Mouse (Mus musculus): ENCODE measurements around the gene Gm42420. TPM values are rescaled to one million over a fixed set of nuclear protein-coding genes. Genes with fewer than 3 reads are reported as not detected.

Gene Gm42420
- polyA plus RNA-seq, 1 experiment from 2014 or later, result 1.1 TPM

GRCm38 (mm10) chr6:39554888-39555647 is 30.5 kb upstream of the Gm42420 start:
- 55% methylated on average over 12 of the region's 12 CpGs for WGBS
- Histone ChIP-seq H3K27me3 (replicated peaks) (no peaks in the 10 kb centered on the region), H3K27ac (no peak overlapping the region), H3K9me3 (no peaks in the 10 kb centered on the region), H3K36me3 (no peaks in the 10 kb centered on the region), H3K9ac (no peak overlapping the region), H3K4me2 (replicated peaks) (peak overlapping the region; percentile 25), H3K4me1 (replicated peaks) (peaks cover 19% of the 10 kb centered on the region), H3K4me3 (replicated peaks) (no peak overlapping the region)
- ATAC-seq, result no peak

GRCm38 (mm10) chr6:39555648-39555945 is 30.0 kb upstream of the Gm42420 start:
- Histone ChIP-seq H3K9me3 (no peaks in the 10 kb centered on the region), H3K27me3 (replicated peaks) (no peaks in the 10 kb centered on the region), H3K9ac (no peak overlapping the region), H3K4me1 (replicated peaks) (peaks cover 19% of the 10 kb centered on the region), H3K27ac (no peak overlapping the region), H3K4me3 (replicated peaks) (no peak overlapping the region), H3K36me3 (no peaks in the 10 kb centered on the region), H3K4me2 (replicated peaks) (peak overlapping the region; percentile 25)
- no peak for ATAC-seq
- WGBS, result 71% methylated on average over 2 of the region's 2 CpGs

GRCm38 (mm10) chr6:39556900-39557659 is 28.5 kb upstream of the Gm42420 start:
- peak; percentile 77 for ATAC-seq
- H3K27me3 ChIP-seq (replicated peaks), result no peaks in the 10 kb centered on the region
- peak overlapping the region; percentile 87 for H3K9ac ChIP-seq
- H3K27ac ChIP-seq, result peak overlapping the region; percentile 89
- no peaks in the 10 kb centered on the region for H3K9me3 ChIP-seq
- peaks cover 19% of the 10 kb centered on the region for H3K4me1 ChIP-seq (replicated peaks)
- WGBS, result under 1% methylated on average over 47 of the region's 54 CpGs
- H3K4me3 ChIP-seq (replicated peaks), result peak overlapping the region; percentile 80
- H3K36me3 ChIP-seq, result no peaks in the 10 kb centered on the region
- H3K4me2 ChIP-seq (replicated peaks), result peak overlapping the region; percentile 82

- Histone ChIP-seq H3K36me3 (no peaks in the 10 kb centered on the region), H3K4me1 (replicated peaks) (peaks cover 22% of the 10 kb centered on the region), H3K27ac (peak within 1 kb of the TSS; percentile 89), H3K4me2 (replicated peaks) (peak within 1 kb of the TSS; percentile 82), H3K9ac (peak within 1 kb of the TSS; percentile 87), H3K4me3 (replicated peaks) (peak within 1 kb of the TSS; percentile 80), H3K9me3 (no peaks in the 10 kb centered on the region), H3K27me3 (replicated peaks) (no peaks in the 10 kb centered on the region)
- WGBS, result under 1% methylated on average over 47 of the region's 50 CpGs
- peak; percentile 90 for ATAC-seq
Observed at GRCm38 (mm10) chr6:39557723-39558261, 27.8 kb upstream of the Gm42420 start, which contains the start of gene Dennd2a. TSS of gene Dennd2a (minus strand) at chr6:39557867.

GRCm38 (mm10) chr6:39559276-39559939 is 26.1 kb upstream of the Gm42420 start:
- Histone ChIP-seq H3K27ac (no peak overlapping the region), H3K4me3 (replicated peaks) (no peak overlapping the region), H3K27me3 (replicated peaks) (no peaks in the 10 kb centered on the region), H3K4me2 (replicated peaks) (no peak overlapping the region), H3K9me3 (no peaks in the 10 kb centered on the region), H3K36me3 (no peaks in the 10 kb centered on the region), H3K4me1 (replicated peaks) (peaks cover 21% of the 10 kb centered on the region), H3K9ac (no peak overlapping the region)
- 52% methylated on average over 6 of the region's 6 CpGs for WGBS
- no peak for ATAC-seq

- no peak overlapping the region for H3K9ac ChIP-seq
- WGBS, result 18% methylated on average over 23 of the region's 23 CpGs
- ATAC-seq, result peak; percentile 67
Observed at GRCm38 (mm10) chr6:39562166-39563015, 23.2 kb upstream of the Gm42420 start.

GRCm38 (mm10) chr6:39567528-39567927 is 18.0 kb upstream of the Gm42420 start:
- Histone ChIP-seq H3K9me3 (no peaks in the 10 kb centered on the region), H3K4me2 (replicated peaks) (no peak overlapping the region), H3K36me3 (no peaks in the 10 kb centered on the region), H3K4me3 (replicated peaks) (no peak overlapping the region), H3K27me3 (replicated peaks) (no peaks in the 10 kb centered on the region), H3K4me1 (replicated peaks) (no peaks in the 10 kb centered on the region), H3K27ac (no peak overlapping the region), H3K9ac (no peak overlapping the region)
- WGBS, result 16% methylated on average over 5 of the region's 5 CpGs
- ATAC-seq, result peak; percentile 31; the same call in 1 of the 2 replicates

More at GRCm38 (mm10) chr6:39562166-39563015, 23.2 kb upstream of the Gm42420 start:
- H3K4me1 ChIP-seq (replicated peaks), result peaks cover 5% of the 10 kb centered on the region
- no peak overlapping the region for H3K27ac ChIP-seq
- H3K27me3 ChIP-seq (replicated peaks), result no peaks in the 10 kb centered on the region
- no peaks in the 10 kb centered on the region for H3K9me3 ChIP-seq
- H3K36me3 ChIP-seq, result no peaks in the 10 kb centered on the region
- peak overlapping the region; percentile 15 for H3K4me3 ChIP-seq (replicated peaks)
- H3K4me2 ChIP-seq (replicated peaks), result peak overlapping the region; percentile 47

- H3K27me3 ChIP-seq (replicated peaks), result no peaks in the 10 kb centered on the region
- H3K4me3 ChIP-seq (replicated peaks), result no peak overlapping the region
- no peak overlapping the region for H3K9ac ChIP-seq
- no peaks in the 10 kb centered on the region for H3K9me3 ChIP-seq
- H3K36me3 ChIP-seq, result no peaks in the 10 kb centered on the region
- 45% methylated on average over 3 of the region's 3 CpGs for WGBS
- H3K4me2 ChIP-seq (replicated peaks), result no peak overlapping the region
- no peak overlapping the region for H3K27ac ChIP-seq
- H3K4me1 ChIP-seq (replicated peaks), result peaks cover 12% of the 10 kb centered on the region
- no peak for ATAC-seq
Observed at GRCm38 (mm10) chr6:39570426-39570825, 15.1 kb upstream of the Gm42420 start.

- WGBS, result under 1% methylated on average over 49 of the region's 49 CpGs
- Histone ChIP-seq H3K27me3 (replicated peaks) (no peaks in the 10 kb centered on the region), H3K27ac (peak within 1 kb of the TSS; percentile 90), H3K4me2 (replicated peaks) (peak within 1 kb of the TSS; percentile 83), H3K9me3 (no peaks in the 10 kb centered on the region), H3K4me1 (replicated peaks) (peaks cover 12% of the 10 kb centered on the region), H3K36me3 (no peaks in the 10 kb centered on the region; the same call in 1 of the 2 replicates), H3K4me3 (replicated peaks) (peak within 1 kb of the TSS; percentile 81), H3K9ac (peak within 1 kb of the TSS; percentile 77)
- peak; percentile 97 for ATAC-seq
Observed at GRCm38 (mm10) chr6:39573791-39574554, 11.6 kb upstream of the Gm42420 start, which contains the start of gene Adck2. TSS of gene Adck2 (plus strand) at chr6:39573873.

- H3K27ac ChIP-seq, result peak overlapping the region; percentile 90; the same call in 1 of the 2 replicates
Observed at GRCm38 (mm10) chr6:39574555-39574869, 11.0 kb upstream of the Gm42420 start.

GRCm38 (mm10) chr6:39574951-39575350 is 10.6 kb upstream of the Gm42420 start:
- Histone ChIP-seq H3K36me3 (peaks cover 6% of the 10 kb centered on the region), H3K27me3 (replicated peaks) (no peaks in the 10 kb centered on the region), H3K4me3 (replicated peaks) (peak overlapping the region; percentile 81), H3K4me2 (replicated peaks) (peak overlapping the region; percentile 83), H3K27ac (no peak overlapping the region), H3K4me1 (replicated peaks) (peaks cover 12% of the 10 kb centered on the region), H3K9ac (peak overlapping the region; percentile 77), H3K9me3 (no peaks in the 10 kb centered on the region)
- 53% methylated on average over 7 of the region's 7 CpGs for WGBS
- no peak for ATAC-seq

More at GRCm38 (mm10) chr6:39574555-39574869, 11.0 kb upstream of the Gm42420 start:
- H3K27me3 ChIP-seq (replicated peaks), result no peaks in the 10 kb centered on the region
- peaks cover 4% of the 10 kb centered on the region for H3K36me3 ChIP-seq
- H3K4me3 ChIP-seq (replicated peaks), result peak overlapping the region; percentile 81
- WGBS, result 22% methylated on average over 10 of the region's 10 CpGs
- peak overlapping the region; percentile 77 for H3K9ac ChIP-seq
- H3K9me3 ChIP-seq, result no peaks in the 10 kb centered on the region
- peaks cover 12% of the 10 kb centered on the region for H3K4me1 ChIP-seq (replicated peaks)
- ATAC-seq, result peak; percentile 37
- H3K4me2 ChIP-seq (replicated peaks), result peak overlapping the region; percentile 83

All from intestine, embryonic 15.5 days (tissue).